Mouse (Mus musculus) gastrocnemius, adult 2 months (tissue): Measurements from ENCODE around the gene Ints3. TPM values are rescaled to one million over a fixed set of nuclear protein-coding genes. Genes with fewer than 3 reads are reported as not detected.
"Not testable (repeated sequence)": the region's sequence is repeated elsewhere in the genome, so short reads cannot be mapped to it uniquely, and the experiment has no call there.

Experiments used
- DNase-seq: peaks from one replicate; pipeline ENCODE4 v3.0.0; 2022
- H3K27ac ChIP-seq: fragments of 200-600 bp; 2 replicates; pipeline ENCODE4 v1.8.1; 2022; ENCODE audit warnings: mild to moderate bottlenecking
- H3K4me3 ChIP-seq: fragments of 200-600 bp; 2 replicates; pipeline ENCODE4 v1.8.1; 2022; ENCODE audit warnings: mild to moderate bottlenecking, moderate library complexity
- CTCF ChIP-seq: fragments of 200-600 bp; IDR thresholded peaks from 2 replicates; pipeline ENCODE4 v1.8.1; 2022; ENCODE audit warnings: antibody characterized with exemption, mild to moderate bottlenecking, moderate library complexity
- intact Hi-C: fragments of 180-260 bp; cut with DNase I; formaldehyde crosslinking; loops from one replicate; pipeline ENCODE4 v1.15.1; 2025
- total RNA-seq, 2 experiments: library from RNA; stranded (reverse); gene quantifications; 2 replicates each; pipeline ENCODE4 v1.2.3; 2021

Gene Ints3
- total RNA-seq, 2 experiments from 2014 or later: 14.0 to 17.2 TPM

DNA sequence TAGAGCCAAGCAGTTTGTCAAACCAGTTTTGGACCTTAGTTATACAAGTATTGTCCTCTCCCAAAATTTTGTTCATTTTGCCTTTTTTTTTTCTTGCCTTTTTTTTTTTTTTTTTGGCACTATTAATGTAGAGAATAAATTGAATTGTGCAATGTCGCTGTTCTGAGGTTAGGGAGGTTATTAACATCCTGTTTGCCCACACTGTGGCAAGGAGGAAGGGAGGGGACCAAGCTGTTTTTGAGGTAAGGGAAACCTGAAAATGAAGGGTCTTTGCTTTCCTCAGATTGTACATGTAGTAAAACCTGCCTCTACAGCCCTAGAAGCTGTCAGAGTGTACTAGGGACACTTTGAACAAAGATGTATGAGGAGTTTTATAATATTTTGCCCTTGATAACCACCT lies 74.2 kb downstream of the Ints3 start:
- intact Hi-C loops: no loop called here
- no peak for DNase-seq
- no peak for TF ChIP-seq CTCF
- Histone ChIP-seq H3K27ac (no peak overlapping the region), H3K4me3 (no peak overlapping the region)

DNA sequence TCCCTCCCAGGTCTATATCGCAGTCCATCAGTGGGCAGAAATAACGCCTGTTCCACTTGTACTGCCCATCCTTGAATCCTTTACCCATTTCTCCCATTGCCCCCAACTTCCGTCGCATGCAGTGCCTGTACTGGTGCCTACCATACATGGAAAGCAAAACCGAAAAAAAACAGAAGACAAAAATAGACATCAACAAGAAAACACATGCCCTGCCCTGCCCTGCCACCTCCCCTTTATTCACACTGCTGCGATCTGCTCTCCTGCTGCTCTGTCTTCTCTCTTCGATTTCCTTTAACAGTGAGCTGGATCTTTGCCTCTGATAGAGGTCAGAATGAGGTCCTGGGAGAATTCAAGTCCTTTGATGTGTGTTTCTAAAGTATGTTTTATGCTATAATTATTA lies 75.5 kb downstream of the Ints3 start:
- no peak overlapping the region for H3K27ac ChIP-seq
- DNase-seq: no peak
- intact Hi-C loops: no loop called here
- no peak for TF ChIP-seq CTCF
- H3K4me3 ChIP-seq: no peak overlapping the region

DNA sequence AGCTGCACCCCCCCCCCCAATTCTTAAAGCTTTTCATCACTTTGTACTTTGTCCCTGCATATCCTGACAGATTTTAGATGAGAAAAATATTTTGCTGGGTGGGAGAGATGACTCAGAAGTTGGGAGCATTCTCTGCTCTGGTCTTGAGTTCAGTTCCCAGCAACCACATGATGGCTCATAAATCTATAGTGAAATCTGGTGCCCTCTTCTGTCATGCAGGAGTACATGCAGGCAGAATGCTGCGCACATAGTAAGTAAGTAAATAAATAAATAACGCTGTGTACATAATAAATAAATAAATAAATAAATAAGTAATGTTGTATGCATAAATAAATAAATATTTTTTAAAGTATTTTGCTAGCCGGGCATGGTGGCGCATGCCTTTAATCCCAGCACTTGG lies 85.6 kb downstream of the Ints3 start:
- Histone ChIP-seq H3K27ac (no peak overlapping the region), H3K4me3 (no peak overlapping the region)
- DNase-seq: no peak
- intact Hi-C loops: loop anchor here (5.0 kb wide), 1 partner anchor 51 kb away; no protein-coding TSS in a partner anchor
- peak; percentile 32; the same call in 1 of the 2 replicates for TF ChIP-seq CTCF

DNA sequence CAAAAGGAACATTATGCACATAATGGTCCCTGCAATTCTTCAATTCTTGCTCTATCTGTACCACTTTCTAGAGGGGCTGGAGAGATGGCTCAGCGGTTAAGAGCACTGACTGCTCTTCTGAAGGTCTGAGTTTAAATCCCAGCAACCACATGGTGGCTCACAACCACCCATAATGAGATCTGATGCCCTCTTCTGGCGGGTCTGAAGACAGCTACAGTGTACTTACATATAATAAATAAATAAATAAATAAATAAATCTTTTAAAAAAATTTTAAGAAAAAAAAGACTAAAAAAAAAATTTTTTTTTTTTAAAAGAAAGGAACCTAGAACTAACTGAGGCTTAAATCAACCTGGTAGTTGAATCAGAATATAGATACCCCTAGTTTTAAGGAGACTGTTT lies 90.6 kb downstream of the Ints3 start:
- H3K27ac ChIP-seq, H3K4me3 ChIP-seq, DNase-seq, intact Hi-C loops: not testable (repeated sequence)
- TF ChIP-seq CTCF: peak; percentile 30

Other genes with a start within 250 kb of the Ints3 start
- gene Rps27, start 220.0 kb downstream of the Ints3 start, total RNA-seq: 1,000 to 10,000 TPM in 1 of 2 experiments, 100 to 1,000 TPM in 1; 1,000 to 1,257 TPM
- gene Rab13, start 219.9 kb downstream of the Ints3 start, total RNA-seq: 1 to 10 TPM; 5.3 to 5.5 TPM
- gene Jtb, start 202.0 kb downstream of the Ints3 start, total RNA-seq: 10 to 100 TPM; 64.8 to 68.8 TPM
- gene Creb3l4, start 190.1 kb downstream of the Ints3 start, total RNA-seq: not detected
- gene Slc39a1, start 185.4 kb downstream of the Ints3 start, total RNA-seq: 10 to 100 TPM; 41.6 to 50.6 TPM
- gene Crtc2, start 179.5 kb downstream of the Ints3 start, total RNA-seq: 10 to 100 TPM; 16.8 to 17.3 TPM
- 10 to 100 TPM; 82.2 to 84.2 TPM for gene Dennd4b, start 168.4 kb downstream of the Ints3 start, total RNA-seq
- 10 to 100 TPM; 50.2 to 53.9 TPM for gene Gatad2b, start 140.4 kb downstream of the Ints3 start, total RNA-seq
- 1 to 10 TPM in 1 of 2 experiments, under 1 TPM in 1; 0.97 to 1.3 TPM for gene Slc27a3, start 43.7 kb downstream of the Ints3 start, total RNA-seq
- gene Npr1, start 32.2 kb upstream of the Ints3 start, total RNA-seq: 1 to 10 TPM; 6.5 to 8.3 TPM
- 10 to 100 TPM; 26.1 to 30.7 TPM for gene Ilf2, start 42.5 kb upstream of the Ints3 start, total RNA-seq
- gene Snapin, start 57.4 kb upstream of the Ints3 start, total RNA-seq: 10 to 100 TPM; 71.8 to 74.4 TPM
- gene Chtop, start 75.9 kb upstream of the Ints3 start, total RNA-seq: 100 to 1,000 TPM; 104 to 111 TPM
- 100 to 1,000 TPM; 151 to 202 TPM for gene S100a1, start 80.8 kb upstream of the Ints3 start, total RNA-seq
- gene S100a13, start 80.8 kb upstream of the Ints3 start, total RNA-seq: 10 to 100 TPM; 11.9 to 15.5 TPM
- under 1 TPM in 1 of 2 experiments, not detected in 1; 0.36 TPM for gene S100a14, start 93.2 kb upstream of the Ints3 start, total RNA-seq
- 10 to 100 TPM; 52.3 to 67.7 TPM for gene S100a16, start 103.6 kb upstream of the Ints3 start, total RNA-seq
- gene S100a3, start 127.0 kb upstream of the Ints3 start, total RNA-seq: not detected
- gene S100a2, start 156.6 kb upstream of the Ints3 start, total RNA-seq: not detected
- gene Gm42674, start 168.3 kb upstream of the Ints3 start, total RNA-seq: not detected
- gene S100a4, start 170.1 kb upstream of the Ints3 start, total RNA-seq: 10 to 100 TPM in 1 of 2 experiments, 1 to 10 TPM in 1; 9.5 to 17.4 TPM
- gene S100a5, start 174.9 kb upstream of the Ints3 start, total RNA-seq: 1 to 10 TPM in 1 of 2 experiments, not detected in 1; 2.7 TPM
- 100 to 1,000 TPM in 1 of 2 experiments, 10 to 100 TPM in 1; 52.2 to 123 TPM for gene S100a6, start 179.3 kb upstream of the Ints3 start, total RNA-seq
- gene S100a7a, start 220.4 kb upstream of the Ints3 start, total RNA-seq: under 1 TPM in 1 of 2 experiments, not detected in 1; 0.17 TPM
- gene S100a8, start 235.4 kb upstream of the Ints3 start, total RNA-seq: not detected